Mouse (Mus musculus) frontal cortex, adult (tissue): Measurements from ENCODE around the gene Plcb2.

Experiments used
- ATAC-seq: cut with Nextera tagmentation; 2 replicates; pipeline ENCODE4 v1.9.2; 2017; ENCODE audit warnings: mild to moderate bottlenecking, moderate library complexity, mixed read lengths; ENCODE audit not compliant: low TSS enrichment

Plcb2 gene

GRCm38 (mm10) chr2:118659077-118659476 lies 69.2 kb downstream of the Plcb2 start:
- peak; percentile 67 for ATAC-seq

GRCm38 (mm10) chr2:118658457-118658856 lies 69.8 kb downstream of the Plcb2 start:
- ATAC-seq = no peak
